Mouse (Mus musculus): ENCODE results near the gene Zfp677. TPM values are rescaled to one million over a fixed set of nuclear protein-coding genes. Genes with fewer than 3 reads are reported as not detected.

Gene Zfp677
- polyA plus RNA-seq, 1 experiment from 2014 or later, result 5.8 TPM

Other genes starting within 250 kb of the Zfp677 start
- gene Vmn1r234, start 157.7 kb upstream of the Zfp677 start, polyA plus RNA-seq (2015; fragmentation: Nextera tagmentation; extraction: Ambion mirVana), result not detected in 2 replicates
- gene Vmn1r235, start 127.3 kb upstream of the Zfp677 start, polyA plus RNA-seq (2015; fragmentation: Nextera tagmentation; extraction: Ambion mirVana), result not detected in 2 replicates
- gene Vmn1r236, start 100.8 kb upstream of the Zfp677 start, polyA plus RNA-seq (2015; fragmentation: Nextera tagmentation; extraction: Ambion mirVana), result not detected in 2 replicates
- not detected in 2 replicates for gene Vmn1r237, start 71.9 kb upstream of the Zfp677 start, polyA plus RNA-seq (2015; fragmentation: Nextera tagmentation; extraction: Ambion mirVana)
- gene Zfp54, start 39.5 kb downstream of the Zfp677 start, polyA plus RNA-seq (2015; fragmentation: Nextera tagmentation; extraction: Ambion mirVana), result 6.3 and 7.8 TPM in 2 replicates
- gene Zfp51, start 66.6 kb downstream of the Zfp677 start, polyA plus RNA-seq (2015; fragmentation: Nextera tagmentation; extraction: Ambion mirVana), result 12.4 and 15.2 TPM in 2 replicates
- gene Zfp53, start 105.2 kb downstream of the Zfp677 start, polyA plus RNA-seq (2015; fragmentation: Nextera tagmentation; extraction: Ambion mirVana), result 10.9 and 12.0 TPM in 2 replicates
- gene Zfp52, start 151.8 kb downstream of the Zfp677 start, polyA plus RNA-seq (2015; fragmentation: Nextera tagmentation; extraction: Ambion mirVana), result 2.9 and 3.2 TPM in 2 replicates
- gene Zfp948, start 183.3 kb downstream of the Zfp677 start, polyA plus RNA-seq (2015; fragmentation: Nextera tagmentation; extraction: Ambion mirVana), result 22.1 and 23.1 TPM in 2 replicates